Mouse (Mus musculus): Measurements from ENCODE around the gene Scarf1.

Scarf1 gene

GRCm38 (mm10) chr11:75513336-75513735 is at the start of gene Scarf1:
TSS of gene Scarf1 (plus strand) at chr11:75513540.
- no peak for DNase-seq (ENCODE audit: low read depth, low spot score)

GRCm38 (mm10) chr11:75463624-75464023 is 49.7 kb upstream of the Scarf1 start:
- no peak for DNase-seq (ENCODE audit: low read depth, low spot score)

GRCm38 (mm10) chr11:75464417-75464816 is 48.9 kb upstream of the Scarf1 start:
- DNase-seq (ENCODE audit: low read depth, low spot score) = no peak

- DNase-seq (ENCODE audit: low read depth, low spot score) = no peak
Measured at GRCm38 (mm10) chr11:75465051-75465450, 48.3 kb upstream of the Scarf1 start.

DNA sequence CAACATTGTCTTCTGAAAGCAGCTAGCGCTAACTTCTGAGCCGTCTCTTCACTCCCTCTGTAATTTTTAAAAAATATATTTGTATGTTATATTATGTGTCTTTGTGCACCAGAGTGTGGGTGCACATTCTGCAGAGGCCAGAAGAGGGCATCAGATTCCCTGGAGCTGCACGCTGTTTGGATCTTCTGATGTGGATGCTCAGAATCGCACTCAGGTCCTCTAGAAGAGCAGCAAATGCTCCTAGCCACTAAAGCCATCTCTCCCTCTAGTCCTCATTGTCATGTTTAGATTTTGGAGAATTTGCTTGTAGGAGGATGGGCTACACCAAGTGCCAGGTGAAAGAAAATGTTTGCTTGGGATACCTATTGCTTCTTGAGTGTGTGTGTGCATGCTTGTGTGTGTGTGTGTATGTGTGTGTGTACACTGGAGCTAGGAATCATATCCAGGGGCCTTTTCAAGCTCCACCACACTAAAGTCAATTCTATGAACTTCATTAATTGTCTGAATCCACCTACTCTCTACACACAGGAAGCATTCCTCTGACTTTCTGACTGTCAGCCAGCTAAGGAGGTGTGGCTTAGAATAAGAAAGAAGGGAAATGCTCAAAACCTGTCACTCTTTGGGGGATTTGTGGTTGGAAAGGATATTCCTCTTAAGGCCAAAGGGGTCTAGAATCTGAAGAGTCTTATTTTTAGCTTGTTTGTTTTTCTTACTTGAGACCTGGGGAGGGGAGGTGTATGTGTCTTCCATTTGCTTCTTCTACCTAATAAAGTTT is 46.4 kb upstream of the Scarf1 start:
- DNase-seq (ENCODE audit: low read depth, low spot score) = peak; percentile 44

DNA sequence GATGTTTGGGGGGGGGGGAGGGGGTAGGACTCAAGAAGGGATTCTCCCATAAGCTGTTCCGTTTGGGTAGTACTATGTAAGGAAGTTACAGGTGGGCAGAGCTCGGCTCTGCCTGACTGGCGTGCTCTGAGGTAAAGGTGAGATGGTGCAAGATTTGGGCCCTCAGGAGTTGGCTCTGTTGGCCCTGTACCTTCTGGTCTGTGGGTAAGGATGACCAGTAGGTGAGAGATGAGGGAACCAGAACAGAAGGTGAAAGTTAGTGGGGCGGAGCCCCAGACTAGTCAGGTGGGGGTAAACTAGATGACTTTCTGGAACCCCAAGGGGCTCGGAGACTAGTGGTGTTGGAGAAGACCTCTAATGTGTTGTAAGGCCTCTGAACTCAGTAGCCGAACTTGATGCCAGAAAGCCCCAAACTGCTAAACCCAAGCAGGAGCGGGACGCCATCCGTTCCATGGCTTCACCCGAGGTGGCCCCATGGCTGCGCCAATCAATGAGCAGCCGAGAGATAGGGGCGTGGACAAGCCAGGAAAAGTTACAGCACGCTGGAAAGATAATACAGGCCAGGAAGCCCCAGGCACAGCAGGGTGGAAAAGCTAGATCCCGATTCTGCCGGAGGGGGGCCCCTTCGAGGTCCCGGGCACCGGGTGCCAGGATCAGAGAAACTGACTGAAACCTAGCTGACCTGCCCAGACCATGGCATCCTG is 45.7 kb upstream of the Scarf1 start:
- peak; percentile 45 for DNase-seq (ENCODE audit: low read depth, low spot score)

GRCm38 (mm10) chr11:75468410-75468809 is 44.9 kb upstream of the Scarf1 start:
- DNase-seq (ENCODE audit: low read depth, low spot score) = no peak

DNA sequence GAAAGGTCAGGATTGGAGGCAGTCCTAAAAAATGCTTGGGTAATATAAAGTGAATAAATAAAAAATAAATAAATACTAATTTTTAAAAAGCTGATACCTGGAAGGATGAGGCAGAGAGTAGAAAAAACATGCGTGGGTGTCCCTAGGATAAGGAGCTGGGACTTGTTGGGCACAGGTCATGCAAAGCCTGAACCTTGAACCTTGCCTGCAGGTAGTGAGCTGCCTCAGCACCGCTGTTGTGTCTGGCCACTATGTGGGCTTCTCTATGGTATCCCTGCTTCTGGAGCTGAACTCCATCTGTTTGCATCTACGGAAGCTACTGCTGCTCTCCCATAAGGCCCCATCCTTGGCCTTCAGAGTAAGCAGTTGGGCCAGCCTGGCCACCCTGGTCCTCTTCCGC is 44.1 kb upstream of the Scarf1 start:
- no peak for DNase-seq (ENCODE audit: low read depth, low spot score)

GRCm38 (mm10) chr11:75470675-75471074 is 42.7 kb upstream of the Scarf1 start:
- no peak for DNase-seq (ENCODE audit: low read depth, low spot score)

- peak; percentile 63 for DNase-seq (ENCODE audit: low read depth, low spot score)
Measured at GRCm38 (mm10) chr11:75472469-75473081, 40.8 kb upstream of the Scarf1 start.

DNA sequence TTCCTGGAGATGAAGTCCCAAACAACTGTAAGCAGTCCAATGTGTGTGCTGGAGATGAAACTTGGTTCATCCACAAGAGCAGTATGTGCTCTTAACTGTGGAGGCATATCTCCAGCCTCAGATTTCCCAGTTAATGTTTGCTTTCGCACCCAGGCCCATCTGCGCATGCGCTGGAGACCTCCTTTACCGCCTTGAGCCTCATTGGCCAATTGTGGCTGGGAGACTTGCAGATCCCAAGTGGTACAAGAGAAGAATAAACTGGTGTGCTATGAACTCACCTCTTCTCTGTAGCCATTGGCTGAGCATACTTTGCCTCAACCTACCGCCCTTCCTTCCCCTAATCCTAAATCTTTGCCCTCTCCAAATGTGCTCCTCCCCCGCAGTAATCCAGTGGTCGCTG is 40.0 kb upstream of the Scarf1 start:
- DNase-seq (ENCODE audit: low read depth, low spot score) = no peak

GRCm38 (mm10) chr11:75486192-75486591 is 27.1 kb upstream of the Scarf1 start:
- no peak for DNase-seq (ENCODE audit: low read depth, low spot score)

GRCm38 (mm10) chr11:75486601-75487285 is 26.6 kb upstream of the Scarf1 start, which contains the start of gene Prpf8:
TSS of gene Prpf8 (plus strand) at chr11:75486816.
- DNase-seq (ENCODE audit: low read depth, low spot score) = peak; percentile 97

DNA sequence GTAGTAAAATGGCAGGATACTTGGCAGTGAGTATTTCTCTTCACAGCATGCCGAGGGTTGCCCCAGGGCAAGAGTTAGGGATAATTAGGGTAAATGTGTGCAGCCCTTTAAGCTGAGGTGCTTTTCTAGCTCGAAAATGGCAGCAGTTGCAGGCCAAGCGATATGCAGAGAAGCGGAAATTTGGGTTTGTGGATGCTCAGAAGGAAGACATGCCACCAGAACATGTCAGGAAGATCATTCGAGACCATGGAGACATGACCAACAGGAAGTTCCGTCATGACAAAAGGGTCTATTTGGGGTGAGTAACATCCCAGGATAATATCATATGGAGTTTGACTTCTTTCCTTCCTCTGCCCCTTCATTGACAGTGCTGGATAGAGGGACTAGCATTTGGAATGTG is 25.8 kb upstream of the Scarf1 start:
- no peak for DNase-seq (ENCODE audit: low read depth, low spot score)

DNA sequence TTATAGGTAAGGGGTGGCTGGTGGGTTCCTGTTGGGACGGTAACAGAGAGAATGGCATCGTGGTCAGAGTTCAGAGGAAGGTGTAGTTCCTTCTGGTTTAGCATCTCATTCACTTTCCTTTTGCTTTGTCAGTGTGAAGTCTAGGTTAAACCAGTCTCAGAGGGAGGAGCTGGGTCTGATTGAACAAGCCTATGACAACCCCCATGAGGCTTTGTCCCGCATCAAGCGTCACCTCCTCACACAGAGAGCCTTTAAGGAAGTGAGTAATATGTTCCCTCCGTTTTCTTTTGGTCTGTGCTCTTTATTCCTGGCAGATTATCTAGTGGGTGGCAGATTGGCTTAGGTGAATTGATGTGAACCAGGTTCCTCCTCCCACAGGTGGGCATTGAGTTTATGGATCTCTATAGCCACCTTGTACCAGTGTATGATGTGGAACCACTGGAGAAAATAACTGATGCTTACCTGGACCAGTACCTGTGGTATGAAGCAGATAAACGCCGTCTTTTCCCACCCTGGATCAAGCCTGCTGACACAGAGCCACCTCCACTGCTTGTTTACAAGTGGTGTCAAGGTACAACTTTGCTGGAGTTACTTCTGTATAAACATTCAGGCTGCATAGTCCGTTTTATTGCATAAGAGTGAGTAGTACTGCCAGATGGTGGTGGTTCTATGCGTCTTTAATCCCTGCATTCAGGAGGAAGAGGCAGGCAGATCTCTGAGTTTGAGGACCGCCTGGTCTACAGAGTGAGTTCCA is 18.9 kb upstream of the Scarf1 start:
- DNase-seq (ENCODE audit: low read depth, low spot score) = no peak

- no peak for DNase-seq (ENCODE audit: low read depth, low spot score)
Measured at GRCm38 (mm10) chr11:75498126-75498525, 15.2 kb upstream of the Scarf1 start.

- no peak for DNase-seq (ENCODE audit: low read depth, low spot score)
Measured at GRCm38 (mm10) chr11:75508162-75508561, 5.2 kb upstream of the Scarf1 start.

DNA sequence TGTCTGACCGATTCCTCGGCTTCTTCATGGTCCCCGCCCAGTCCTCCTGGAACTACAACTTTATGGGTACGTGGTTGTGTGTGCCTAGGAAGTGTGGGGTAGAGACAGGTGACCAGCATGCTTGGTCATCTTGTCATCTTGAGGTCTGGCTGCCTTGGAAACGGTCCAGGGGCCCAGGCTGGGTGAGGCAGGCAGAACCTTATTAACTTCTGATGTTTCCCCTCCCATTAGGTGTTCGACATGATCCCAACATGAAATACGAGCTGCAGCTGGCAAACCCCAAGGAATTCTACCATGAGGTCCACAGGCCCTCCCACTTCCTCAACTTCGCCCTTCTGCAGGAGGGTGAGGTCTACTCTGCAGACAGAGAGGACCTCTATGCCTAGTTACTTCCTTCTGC is 4.4 kb upstream of the Scarf1 start:
- no peak for DNase-seq (ENCODE audit: low read depth, low spot score)

GRCm38 (mm10) chr11:75509741-75510626 is 3.4 kb upstream of the Scarf1 start, which contains the start of gene Rilp:
TSS of gene Rilp (plus strand) at chr11:75510094.
- no peak for DNase-seq (ENCODE audit: low read depth, low spot score)

DNA sequence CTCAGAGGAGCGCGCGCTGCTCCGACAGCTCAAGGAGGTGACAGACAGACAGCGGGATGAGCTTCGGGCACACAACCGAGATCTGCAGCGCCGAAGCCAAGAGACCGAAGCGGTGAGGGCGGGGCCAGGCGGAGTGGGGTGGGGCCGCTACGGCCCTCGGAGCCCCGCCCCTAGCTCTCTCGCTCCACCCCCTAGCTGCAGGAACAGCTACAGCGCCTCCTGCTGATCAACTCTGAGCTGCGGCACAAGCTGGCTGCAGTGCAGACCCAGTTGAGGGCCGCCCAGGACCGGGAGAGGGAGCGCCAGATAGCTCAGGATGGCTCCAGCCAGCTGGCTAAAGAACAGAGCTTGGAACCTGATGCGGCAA is 2.7 kb upstream of the Scarf1 start:
- DNase-seq (ENCODE audit: low read depth, low spot score) = peak; percentile 95

All from CD4-positive, CD25-positive, alpha-beta regulatory T cell, adult 2 months (primary cell).